Mouse (Mus musculus): ENCODE measurements at regions not wholly inside any gene's neighbourhood (a gene's known extent, or its start where the extent isn't known, plus 50 kb on each side); places are given as distances from the start of the nearest gene placed in this dataset.

- TF ChIP-seq TAL1 (IDR thresholded peaks at IDR 0.05; ENCODE audit: low read length), result no peak
Observed at GRCm38 (mm10) chr2:75456272-75456671, 202.8 kb upstream of the Hnrnpa3 start (continued).

- H3K9me3 ChIP-seq (replicated peaks; ENCODE audit: insufficient read depth, low read length), result no peaks in the 10 kb centered on the region
- H3K27me3 ChIP-seq (ENCODE audit: control insufficient read depth in 1 of 2, insufficient read depth in 2 of 2, low read length in 2 of 2), result no peaks in the 10 kb centered on the region
- H3K27ac ChIP-seq (ENCODE audit: control insufficient read depth, low read depth, low read length), result peak overlapping the region; percentile 69
- H3K9ac ChIP-seq (ENCODE audit: control insufficient read depth, low read depth, low read length, poor library complexity, severe bottlenecking), result no peak overlapping the region; the same call in 1 of the 2 replicates
- peaks cover 0 to 77% of the 10 kb centered on the region in 2 experiments; a peak in 2 of 4 replicates for H3K36me3 ChIP-seq (ENCODE audit: control insufficient read depth in 1 of 2, insufficient read depth in 2 of 2, low read length in 2 of 2)
- H3K4me3 ChIP-seq (ENCODE audit: control insufficient read depth in 1 of 2, insufficient read depth in 1 of 2, low read depth in 2 of 2, low read length in 2 of 2), result no peak overlapping the region
- peak; percentile 25 for DNase-seq (ENCODE audit: low read depth, low spot score)
- no peak for TF ChIP-seq CHD1 (IDR thresholded peaks at IDR 0.05; ENCODE audit: low read depth, low read length)
- no peak for TF ChIP-seq MEF2A (IDR thresholded peaks at IDR 0.05; ENCODE audit: extremely low read depth, insufficient replicate concordance, low read depth, low read length, poor library complexity, severe bottlenecking)
- 0 out of 2 replicates have a peak, but pooled peaks have one; percentile 52 for TF ChIP-seq MYB (IDR thresholded peaks at IDR 0.05; ENCODE audit: low read depth, low read length)
- TF ChIP-seq TAL1 (IDR thresholded peaks at IDR 0.05; ENCODE audit: low read length), result no peak
- TF ChIP-seq RCOR1 (IDR thresholded peaks at IDR 0.05; ENCODE audit: low read depth, low read length), result no peak
- TF ChIP-seq CTCF (IDR thresholded peaks at IDR 0.05 in 2 of 3, conservative IDR thresholded peaks at IDR 0.05 in 1 of 3; ENCODE audit: control insufficient read depth in 1 of 3, insufficient read depth in 1 of 3, low read depth in 2 of 3, low read length in 3 of 3, poor library complexity in 1 of 3, severe bottlenecking in 1 of 3), result no peak
- no peak for TF ChIP-seq NELFE (IDR thresholded peaks at IDR 0.05; ENCODE audit: low read depth, low read length)
- TF ChIP-seq GATA1 (IDR thresholded peaks at IDR 0.05; ENCODE audit: low read depth, low read length), result peak; percentile 62; the same call in 1 of the 2 replicates
- TF ChIP-seq GABPA (IDR thresholded peaks at IDR 0.05; ENCODE audit: low read depth, low read length), result no peak
- TF ChIP-seq POLR2AphosphoS5 (IDR thresholded peaks at IDR 0.05; ENCODE audit: borderline replicate concordance, low read depth, low read length), result no peak
- TF ChIP-seq SIN3A (IDR thresholded peaks at IDR 0.05; ENCODE audit: low read length), result peak; percentile 51; the same call in 1 of the 2 replicates
- TF ChIP-seq MAZ (IDR thresholded peaks at IDR 0.05; ENCODE audit: low read depth, low read length), result no peak
- no peak for TF ChIP-seq POLR2AphosphoS2 (IDR thresholded peaks at IDR 0.05; ENCODE audit: low read length)
- no peak for TF ChIP-seq RAD21 (IDR thresholded peaks at IDR 0.05; ENCODE audit: low read depth, low read length)
- TF ChIP-seq MAX (IDR thresholded peaks at IDR 0.05; ENCODE audit: low read length), result no peak
- no peak for TF ChIP-seq POLR2A (IDR thresholded peaks at IDR 0.05; ENCODE audit: control insufficient read depth in 1 of 2, insufficient read depth in 1 of 2, low read depth in 1 of 2, low read length in 2 of 2, poor library complexity in 1 of 2)
- peak; percentile 80 for TF ChIP-seq TCF12 (IDR thresholded peaks at IDR 0.05; ENCODE audit: low read depth, low read length)
- no peak for TF ChIP-seq USF1 (IDR thresholded peaks at IDR 0.05; ENCODE audit: low read depth, low read length)
- no peak for TF ChIP-seq JUND (IDR thresholded peaks at IDR 0.05; ENCODE audit: low read depth, low read length)
- no peak for TF ChIP-seq ZNF384 (IDR thresholded peaks at IDR 0.05; ENCODE audit: low read depth, low read length)
- no peak for TF ChIP-seq BHLHE40 (IDR thresholded peaks at IDR 0.05; ENCODE audit: borderline replicate concordance, low read depth, low read length)
- no peak for TF ChIP-seq ZMIZ1 (IDR thresholded peaks at IDR 0.05; ENCODE audit: low read depth, low read length)
- TF ChIP-seq CHD2 (IDR thresholded peaks at IDR 0.05; ENCODE audit: low read length), result no peak
- TF ChIP-seq USF2 (IDR thresholded peaks at IDR 0.05; ENCODE audit: borderline replicate concordance in 1 of 2, insufficient read depth in 1 of 2, low read depth in 1 of 2, low read length in 2 of 2), result no peak
- TF ChIP-seq MXI1 (IDR thresholded peaks at IDR 0.05; ENCODE audit: low read depth, low read length), result no peak
- TF ChIP-seq E2F4 (IDR thresholded peaks at IDR 0.05; ENCODE audit: borderline replicate concordance, low read depth, low read length), result no peak
- TF ChIP-seq EP300 (IDR thresholded peaks at IDR 0.05; ENCODE audit: low read depth in 1 of 2, low read length in 2 of 2), result peak in 1 of 2 experiments; percentile 80; a peak in 2 of 4 replicates
- peak; percentile 44 for TF ChIP-seq ETS1 (IDR thresholded peaks at IDR 0.05; ENCODE audit: low read depth, low read length)
- H3K79me2 ChIP-seq (ENCODE audit: control insufficient read depth, insufficient read depth, low read length, poor library complexity), result peaks cover 2% of the 10 kb centered on the region; the same call in 1 of the 2 replicates
- H3K4me1 ChIP-seq (ENCODE audit: control insufficient read depth in 1 of 2, insufficient read depth in 2 of 2, low read length in 2 of 2), result peaks cover 67 to 70% of the 10 kb centered on the region in 2 experiments
Observed at GRCm38 (mm10) chr2:75457423-75457822, 201.6 kb upstream of the Hnrnpa3 start.

Data from MEL (cell line).